Mouse (Mus musculus) liver, embryonic 14.5 days (tissue): ENCODE measurements around the gene Cpeb4.

Source experiments
- CTCF ChIP-seq: IDR thresholded peaks from 2 replicates; pipeline ENCODE4 v1.5.1; 2016; ENCODE audit warnings: antibody characterized with exemption, low read depth, control low read depth
- EP300 ChIP-seq: IDR thresholded peaks from 2 replicates; pipeline ENCODE4 v1.6.1; 2016; ENCODE audit warnings: antibody characterized with exemption, low read depth

GRCm38 (mm10) chr11:31843834-31844188 lies 28.2 kb upstream of the Cpeb4 start:
- TF ChIP-seq CTCF (no peak), EP300 (peak; percentile 100)
